ENCODE assay signal across 16 mouse cellular contexts in the genomic region with DNA sequence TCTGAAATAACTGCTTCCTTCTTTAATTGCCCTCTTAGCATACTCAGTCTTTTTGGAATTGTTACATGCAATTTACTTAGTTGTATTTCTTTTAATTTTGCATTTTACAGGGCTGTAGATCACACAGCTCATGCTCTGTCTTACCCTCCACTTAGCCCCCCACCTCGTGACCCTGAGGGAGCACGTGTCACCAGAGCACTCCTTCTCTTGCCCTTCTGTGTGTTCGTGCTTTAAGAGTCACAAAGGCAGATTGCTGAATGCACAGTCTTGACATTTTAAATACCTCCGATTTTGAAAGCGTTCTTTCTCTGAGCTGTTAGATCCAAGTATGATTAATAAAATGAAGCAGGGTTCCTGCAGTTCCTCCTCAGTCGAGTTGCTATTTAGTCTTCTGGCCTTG. TPM values are rescaled to one million over a fixed set of nuclear protein-coding genes. Genes with fewer than 3 reads are reported as not detected.
"Had no signal": no experiment of that assay in that cellular context is flagged by ENCODE, and none has a peak within 500 bp of the region (broad histone marks: within the 10 kb centered on the region; RNA-seq: fewer than 3 reads in every experiment).

No protein-coding gene starts in this region.

- H3K27ac ChIP-seq: kidney, postnatal 0 days; left cerebral cortex, adult 2 months; limb, embryonic 10.5 days; liver, embryonic 15.5 days; neural tube, embryonic 12.5 days had no signal

- H3K9ac ChIP-seq: liver, embryonic 15.5 days; neural tube, embryonic 12.5 days had no signal

- H3K4me3 ChIP-seq: left cerebral cortex, adult 2 months; limb, embryonic 10.5 days; liver, embryonic 15.5 days; neural tube, embryonic 12.5 days had no signal

- H3K9me3 ChIP-seq: limb, embryonic 10.5 days; liver, embryonic 15.5 days; neural tube, embryonic 12.5 days had no signal

- DNase-seq: lung, adult 2 months; lung, postnatal 36 days; midbrain, embryonic 14.5 days; right cerebral cortex, postnatal 4 days; spleen, adult 18-20 months; thymus, adult 18-20 months; thymus, postnatal 14 days had no signal

RNA-seq across cellular contexts. Expression of a gene that starts 25.1 kb away (rescaled TPM):
- total RNA-seq: layer of hippocampus, postnatal 25 days; left cerebral cortex, adult 2 months; monocyte, adult 5-6 weeks; neutrophil, adult 5-6 weeks had no signal

RNA-seq across cellular contexts. Expression of a gene that starts 43.9 kb away (rescaled TPM):
- total RNA-seq: megakaryocyte progenitor cell, adult 5-6 weeks; monocyte, adult 5-6 weeks; neutrophil, adult 5-6 weeks had no signal
